Mouse (Mus musculus): Measurements from ENCODE around the gene Odaph. TPM values are rescaled to one million over a fixed set of nuclear protein-coding genes. Genes with fewer than 3 reads are reported as not detected.

The Odaph gene
- polyA plus RNA-seq, 1 experiment, result not detected

- H3K27ac ChIP-seq (ENCODE audit: insufficient read depth, low read depth, low read length), result no peak overlapping the region
- H3K4me3 ChIP-seq (ENCODE audit: insufficient read depth, low read depth, low read length), result no peak overlapping the region
- no peaks in the 10 kb centered on the region for H3K4me1 ChIP-seq (ENCODE audit: control insufficient read depth, insufficient read depth, low read length)
- TF ChIP-seq CTCF (IDR thresholded peaks at IDR 0.05; ENCODE audit: insufficient read depth, low read depth, low read length), result no peak
- no peak for TF ChIP-seq POLR2A (IDR thresholded peaks at IDR 0.05; ENCODE audit: insufficient read depth, low read depth, low read length)
- 96% methylated on average over 11 of the region's 11 CpGs for WGBS
Measured at GRCm38 (mm10) chr5:91981176-91981840, 6.0 kb upstream of the Odaph start.

GRCm38 (mm10) chr5:91983490-91983889 is 3.8 kb upstream of the Odaph start:
- Histone ChIP-seq H3K27ac (ENCODE audit: insufficient read depth, low read depth, low read length) (no peak overlapping the region), H3K4me1 (ENCODE audit: control insufficient read depth, insufficient read depth, low read length) (no peaks in the 10 kb centered on the region), H3K4me3 (ENCODE audit: insufficient read depth, low read depth, low read length) (no peak overlapping the region)
- WGBS, result 83% methylated on average over 2 of the region's 2 CpGs
- TF ChIP-seq CTCF (IDR thresholded peaks at IDR 0.05; ENCODE audit: insufficient read depth, low read depth, low read length) (no peak), POLR2A (IDR thresholded peaks at IDR 0.05; ENCODE audit: insufficient read depth, low read depth, low read length) (no peak)

GRCm38 (mm10) chr5:91985721-91986120 is 1.6 kb upstream of the Odaph start:
- 44% methylated on average over 2 of the region's 2 CpGs for WGBS
- Histone ChIP-seq H3K27ac (ENCODE audit: insufficient read depth, low read depth, low read length) (no peak overlapping the region), H3K4me1 (ENCODE audit: control insufficient read depth, insufficient read depth, low read length) (no peaks in the 10 kb centered on the region), H3K4me3 (ENCODE audit: insufficient read depth, low read depth, low read length) (no peak overlapping the region)
- no peak for TF ChIP-seq POLR2A (IDR thresholded peaks at IDR 0.05; ENCODE audit: insufficient read depth, low read depth, low read length)
- TF ChIP-seq CTCF (IDR thresholded peaks at IDR 0.05; ENCODE audit: insufficient read depth, low read depth, low read length), result no peak

GRCm38 (mm10) chr5:91987799-91988198 is 524 bp downstream of the Odaph start:
- Histone ChIP-seq H3K4me3 (ENCODE audit: insufficient read depth, low read depth, low read length) (no peak overlapping the region), H3K4me1 (ENCODE audit: control insufficient read depth, insufficient read depth, low read length) (no peaks in the 10 kb centered on the region), H3K27ac (ENCODE audit: insufficient read depth, low read depth, low read length) (no peak overlapping the region)
- TF ChIP-seq CTCF (IDR thresholded peaks at IDR 0.05; ENCODE audit: insufficient read depth, low read depth, low read length) (no peak), POLR2A (IDR thresholded peaks at IDR 0.05; ENCODE audit: insufficient read depth, low read depth, low read length) (no peak)
- WGBS, result 75% methylated on average over 2 of the region's 2 CpGs

GRCm38 (mm10) chr5:91989261-91989660 is 2.0 kb downstream of the Odaph start:
- TF ChIP-seq POLR2A (IDR thresholded peaks at IDR 0.05; ENCODE audit: insufficient read depth, low read depth, low read length) (no peak), CTCF (IDR thresholded peaks at IDR 0.05; ENCODE audit: insufficient read depth, low read depth, low read length) (no peak)
- no peak overlapping the region for H3K4me3 ChIP-seq (ENCODE audit: insufficient read depth, low read depth, low read length)
- WGBS, result 87% methylated on average over 9 of the region's 9 CpGs

GRCm38 (mm10) chr5:91991191-91991937 is 4.1 kb downstream of the Odaph start:
- TF ChIP-seq POLR2A (IDR thresholded peaks at IDR 0.05; ENCODE audit: insufficient read depth, low read depth, low read length) (no peak), CTCF (IDR thresholded peaks at IDR 0.05; ENCODE audit: insufficient read depth, low read depth, low read length) (no peak)
- Histone ChIP-seq H3K27ac (ENCODE audit: insufficient read depth, low read depth, low read length) (no peak overlapping the region), H3K4me3 (ENCODE audit: insufficient read depth, low read depth, low read length) (no peak overlapping the region), H3K4me1 (ENCODE audit: control insufficient read depth, insufficient read depth, low read length) (0 out of 2 replicates have a peak, but pooled peaks cover 2% of the 10 kb centered on the region)
- 90% methylated on average over 6 of the region's 6 CpGs for WGBS

More at GRCm38 (mm10) chr5:91989261-91989660, 2.0 kb downstream of the Odaph start:
- no peaks in the 10 kb centered on the region for H3K4me1 ChIP-seq (ENCODE audit: control insufficient read depth, insufficient read depth, low read length)
- H3K27ac ChIP-seq (ENCODE audit: insufficient read depth, low read depth, low read length), result no peak overlapping the region

- TF ChIP-seq POLR2A (IDR thresholded peaks at IDR 0.05; ENCODE audit: insufficient read depth, low read depth, low read length) (no peak), CTCF (IDR thresholded peaks at IDR 0.05; ENCODE audit: insufficient read depth, low read depth, low read length) (no peak)
- 94% methylated on average over 2 of the region's 2 CpGs for WGBS
Measured at GRCm38 (mm10) chr5:91993061-91993460, 5.8 kb downstream of the Odaph start.

GRCm38 (mm10) chr5:91994546-91994945 is 7.3 kb downstream of the Odaph start:
- Histone ChIP-seq H3K4me1 (ENCODE audit: control insufficient read depth, insufficient read depth, low read length) (0 out of 2 replicates have a peak, but pooled peaks cover 2% of the 10 kb centered on the region), H3K27ac (ENCODE audit: insufficient read depth, low read depth, low read length) (no peak overlapping the region), H3K4me3 (ENCODE audit: insufficient read depth, low read depth, low read length) (0 out of 2 replicates have a peak overlapping the region, but pooled peaks have one; percentile 2)
- TF ChIP-seq CTCF (IDR thresholded peaks at IDR 0.05; ENCODE audit: insufficient read depth, low read depth, low read length), result no peak
- no peak for TF ChIP-seq POLR2A (IDR thresholded peaks at IDR 0.05; ENCODE audit: insufficient read depth, low read depth, low read length)
- WGBS, result 32% methylated on average over 13 of the region's 13 CpGs

More at GRCm38 (mm10) chr5:91993061-91993460, 5.8 kb downstream of the Odaph start:
- no peak overlapping the region for H3K4me3 ChIP-seq (ENCODE audit: insufficient read depth, low read depth, low read length)
- 0 out of 2 replicates have a peak, but pooled peaks cover 2% of the 10 kb centered on the region for H3K4me1 ChIP-seq (ENCODE audit: control insufficient read depth, insufficient read depth, low read length)
- no peak overlapping the region for H3K27ac ChIP-seq (ENCODE audit: insufficient read depth, low read depth, low read length)

- WGBS, result 81% methylated on average over 2 of the region's 2 CpGs
- no peaks in the 10 kb centered on the region for H3K4me1 ChIP-seq (ENCODE audit: control insufficient read depth, insufficient read depth, low read length)
- TF ChIP-seq POLR2A (IDR thresholded peaks at IDR 0.05; ENCODE audit: insufficient read depth, low read depth, low read length) (no peak), CTCF (IDR thresholded peaks at IDR 0.05; ENCODE audit: insufficient read depth, low read depth, low read length) (no peak)
- no peak overlapping the region for H3K4me3 ChIP-seq (ENCODE audit: insufficient read depth, low read depth, low read length)
- no peak overlapping the region for H3K27ac ChIP-seq (ENCODE audit: insufficient read depth, low read depth, low read length)
Measured at GRCm38 (mm10) chr5:92000770-92001169, 13.5 kb downstream of the Odaph start.

All from olfactory bulb, adult 2 months (tissue).